Mouse (Mus musculus) lung, adult 2 months (tissue): Measurements from ENCODE around the gene Cenpn. TPM values are rescaled to one million over a fixed set of nuclear protein-coding genes. Genes with fewer than 3 reads are reported as not detected.

ENCODE experiments used
- DNase-seq: peaks from one replicate; pipeline ENCODE4 v3.0.0; 2022
- H3K4me1 ChIP-seq: fragments of 200-500 bp; 2 replicates; pipeline ENCODE4 v1.6.1; 2011; ENCODE audit warnings: low read length; ENCODE audit not compliant: control insufficient read depth, insufficient read depth
- H3K4me3 ChIP-seq: fragments of 200-500 bp; replicated peaks from 2 replicates; pipeline ENCODE3; 2011; ENCODE audit warnings: low read depth, mild to moderate bottlenecking, control low read depth, low read length; ENCODE audit errors: extremely low read depth
- CTCF ChIP-seq: fragments of 200-500 bp; IDR thresholded peaks from 2 replicates; pipeline ENCODE4 v1.5.1; 2011; ENCODE audit warnings: mild to moderate bottlenecking, low read length, control low read depth; ENCODE audit not compliant: insufficient read depth
- POLR2A ChIP-seq: fragments of 200-500 bp; IDR thresholded peaks from 2 replicates; pipeline ENCODE4 v1.6.1; 2011; ENCODE audit warnings: low read depth, mild to moderate bottlenecking, control low read depth, low read length, borderline replicate concordance; ENCODE audit errors: extremely low read depth
- WGBS: fragments of 180-500 bp; shearing (Covaris S2); methylation state at CpG from one replicate; pipeline ENCODE4 v1.1.7; 2018; 5-methylcytosine and 5-hydroxymethylcytosine counted together
- polyA plus RNA-seq: library from polyadenylated mRNA; depleted of rRNA; stranded (reverse); fragments of >200 nt; gene quantifications from 2 replicates; pipeline ENCODE4 v1.2.3, GENCODE M21; 2012

Gene Cenpn
- polyA plus RNA-seq, 1 experiment = 1.2 TPM

DNA sequence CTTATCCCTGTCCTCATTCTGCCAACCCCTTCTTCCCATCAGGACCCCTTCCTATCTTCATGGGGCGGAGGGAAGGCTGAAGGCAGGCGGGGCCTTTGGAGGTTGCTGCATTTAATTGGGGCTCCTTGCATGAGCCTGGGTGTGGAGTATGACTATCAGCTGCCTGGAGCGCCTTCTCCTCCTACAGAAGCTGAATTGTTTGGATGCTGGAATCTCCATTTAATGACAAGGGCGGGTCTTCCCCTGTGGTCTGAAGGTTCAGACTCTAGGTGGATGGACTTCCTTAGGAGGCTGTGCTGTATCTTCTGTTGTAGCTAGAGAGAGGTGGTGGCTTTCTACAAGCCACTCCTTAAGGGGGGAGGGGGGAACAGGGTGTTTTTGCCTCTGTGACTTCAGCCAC is 13.4 kb downstream of the Cenpn start:
- DNase-seq = no peak
- Histone ChIP-seq H3K4me1 (no peaks in the 10 kb centered on the region), H3K4me3 (no peak overlapping the region)
- WGBS = 95% methylated on average over 4 of the region's 4 CpGs
- TF ChIP-seq CTCF = no peak
- no peak for TF ChIP-seq POLR2A

DNA sequence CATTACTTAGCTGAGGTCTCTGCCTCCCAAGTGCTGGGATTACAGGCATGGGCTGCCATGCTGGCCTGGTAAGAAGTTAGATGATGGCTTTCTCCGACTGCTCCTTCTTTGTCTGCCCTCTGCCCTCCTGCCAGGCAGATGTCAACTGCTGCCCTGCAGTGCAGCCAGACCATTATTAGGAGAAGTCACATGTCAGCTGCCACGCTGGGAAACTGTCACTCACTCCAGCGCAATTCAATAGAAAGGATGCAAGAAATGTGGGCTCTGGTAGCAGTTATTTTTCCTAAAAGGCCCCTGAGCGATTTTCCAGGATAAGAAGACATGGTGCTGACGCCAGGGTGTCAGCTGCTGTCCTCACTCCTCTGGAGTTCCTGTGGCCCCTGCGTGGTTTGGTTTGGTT is 14.0 kb downstream of the Cenpn start:
- WGBS = 90% methylated on average over 6 of the region's 6 CpGs
- TF ChIP-seq CTCF (no peak), POLR2A (no peak)
- H3K4me3 ChIP-seq = no peak overlapping the region
- no peak for DNase-seq
- H3K4me1 ChIP-seq = no peaks in the 10 kb centered on the region

DNA sequence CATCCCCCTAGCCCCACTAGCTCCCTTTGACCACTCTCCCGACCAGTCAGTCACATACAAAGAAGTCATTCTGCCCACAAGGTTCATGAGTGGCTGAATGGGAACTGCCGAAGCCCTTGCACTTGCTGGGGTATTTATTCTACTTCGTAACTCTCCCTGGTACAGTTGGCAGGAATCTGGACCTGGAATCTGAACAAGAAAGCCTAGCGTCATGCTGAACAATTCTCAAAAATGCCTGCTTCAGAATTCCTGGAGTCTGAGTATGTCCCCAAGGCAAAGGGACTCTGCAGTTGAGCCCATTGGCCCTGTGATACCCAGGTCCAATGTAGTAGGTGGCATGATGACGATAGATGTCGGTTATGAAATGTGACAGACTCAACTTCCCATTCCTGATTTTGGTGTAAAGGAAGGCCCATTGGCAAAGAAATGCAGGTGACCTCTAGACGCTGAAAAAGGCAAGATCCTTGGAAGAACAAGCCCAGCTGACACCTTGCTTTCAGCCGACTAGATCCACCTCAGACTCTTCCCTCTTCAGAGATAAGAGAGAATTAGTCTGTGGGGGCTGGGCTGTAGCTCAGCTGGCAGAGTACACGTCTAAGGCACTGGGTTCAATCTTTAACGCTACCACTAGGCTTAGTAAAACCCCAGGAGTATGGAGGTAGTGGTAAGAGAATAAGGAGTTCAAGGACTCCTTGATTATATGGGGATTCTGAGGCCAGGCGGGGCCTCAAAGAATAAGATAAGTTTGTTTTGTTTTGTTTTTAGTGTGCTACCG is 20.9 kb downstream of the Cenpn start:
- DNase-seq = no peak
- no peaks in the 10 kb centered on the region for H3K4me1 ChIP-seq
- TF ChIP-seq POLR2A (no peak), CTCF (no peak)
- no peak overlapping the region for H3K4me3 ChIP-seq
- 62% methylated on average over 12 of the region's 12 CpGs for WGBS

DNA sequence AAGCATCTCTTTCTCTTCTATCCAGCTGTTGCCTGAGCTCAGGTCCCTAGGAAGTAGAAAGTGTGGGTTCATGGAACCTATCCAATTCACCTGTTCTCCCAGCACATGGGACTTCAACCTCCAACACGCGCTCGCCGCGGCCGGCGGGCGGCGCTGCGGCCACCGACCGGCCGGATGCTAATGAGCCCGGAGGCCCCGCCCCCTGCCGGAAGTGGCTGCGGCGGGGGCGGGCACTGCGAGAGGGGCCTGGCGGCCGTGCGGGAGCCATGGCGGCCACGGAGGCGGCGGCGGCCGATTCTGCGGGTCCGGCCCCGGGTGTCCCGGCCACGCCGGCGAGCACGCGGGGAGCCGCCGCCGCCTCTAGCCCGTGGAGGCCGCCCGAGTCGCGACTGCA is 21.6 kb downstream of the Cenpn start, which contains the start of gene Atmin:
Gene Atmin, plus strand, starts transcription at position 233 of the 394 bp plus-strand sequence.
- Histone ChIP-seq H3K4me3 (peak within 1 kb of the TSS; percentile 95), H3K4me1 (no peaks in the 10 kb centered on the region)
- TF ChIP-seq CTCF (peak; percentile 39), POLR2A (no peak)
- peak; percentile 76 for DNase-seq
- WGBS = under 1% methylated on average over 46 of the region's 46 CpGs

DNA sequence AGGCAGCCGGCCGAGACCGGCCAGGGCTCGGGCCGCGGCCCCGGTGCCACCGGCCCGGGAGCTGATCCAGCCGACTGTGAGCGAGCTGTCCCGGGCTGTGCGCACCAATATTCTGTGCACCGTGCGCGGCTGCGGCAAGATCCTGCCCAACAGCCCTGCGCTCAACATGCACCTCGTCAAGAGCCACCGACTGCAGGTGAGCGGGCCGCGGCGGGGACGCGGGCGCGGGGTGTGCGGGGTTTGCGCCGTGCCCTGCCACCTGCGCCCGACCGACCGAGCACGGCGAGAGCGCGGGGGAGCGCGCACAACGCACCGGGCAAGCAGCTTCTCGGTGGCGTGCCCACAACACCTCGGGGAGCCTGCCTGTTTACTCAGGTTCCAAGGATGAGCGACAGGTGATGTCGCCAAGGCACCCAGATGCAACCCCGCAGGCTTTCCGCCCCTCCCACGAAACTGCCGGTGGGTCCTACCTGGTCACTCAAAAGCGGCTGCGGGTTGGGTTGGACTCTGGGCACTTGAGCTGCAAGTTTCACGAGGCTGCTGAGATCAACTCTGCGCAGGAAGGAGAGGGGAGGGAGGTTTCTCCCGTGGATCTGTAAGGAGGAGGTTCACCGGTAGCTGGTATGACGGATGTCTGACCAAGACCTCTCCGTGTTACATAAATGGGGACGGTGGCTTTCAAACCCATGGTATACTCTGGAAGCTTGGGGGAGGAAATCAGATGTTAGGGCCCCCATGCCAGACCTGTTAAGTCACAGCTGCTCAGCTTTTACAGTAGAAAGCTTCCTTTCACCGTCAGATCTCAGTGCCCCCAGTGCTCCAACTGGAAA is 22.2 kb downstream of the Cenpn start:
- TF ChIP-seq CTCF = no peak
- no peak for TF ChIP-seq POLR2A
- H3K4me1 ChIP-seq = no peaks in the 10 kb centered on the region
- WGBS = 1% methylated on average over 61 of the region's 62 CpGs
- DNase-seq = peak; percentile 56
- H3K4me3 ChIP-seq = peak overlapping the region; percentile 95

DNA sequence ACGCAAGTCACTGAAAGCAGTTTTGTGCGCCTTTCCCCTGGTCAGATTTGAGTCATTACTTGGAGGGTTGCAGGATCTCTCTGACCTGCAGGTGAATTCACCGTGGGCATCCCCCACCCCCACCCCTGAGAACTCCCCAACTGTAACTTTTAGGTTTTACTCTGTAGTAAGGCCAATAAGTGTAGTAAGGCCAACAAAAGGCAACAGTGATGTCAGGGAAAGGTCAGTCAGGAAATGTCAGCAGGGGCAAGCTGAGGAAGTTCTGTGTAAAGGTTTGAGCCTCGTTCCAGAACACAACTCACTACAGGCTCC is 22.8 kb downstream of the Cenpn start:
- TF ChIP-seq POLR2A = no peak
- TF ChIP-seq CTCF = no peak
- H3K4me1 ChIP-seq = no peaks in the 10 kb centered on the region
- no peak for DNase-seq
- WGBS = 10% methylated on average over 4 of the region's 4 CpGs
- peak overlapping the region; percentile 31 for H3K4me3 ChIP-seq

DNA sequence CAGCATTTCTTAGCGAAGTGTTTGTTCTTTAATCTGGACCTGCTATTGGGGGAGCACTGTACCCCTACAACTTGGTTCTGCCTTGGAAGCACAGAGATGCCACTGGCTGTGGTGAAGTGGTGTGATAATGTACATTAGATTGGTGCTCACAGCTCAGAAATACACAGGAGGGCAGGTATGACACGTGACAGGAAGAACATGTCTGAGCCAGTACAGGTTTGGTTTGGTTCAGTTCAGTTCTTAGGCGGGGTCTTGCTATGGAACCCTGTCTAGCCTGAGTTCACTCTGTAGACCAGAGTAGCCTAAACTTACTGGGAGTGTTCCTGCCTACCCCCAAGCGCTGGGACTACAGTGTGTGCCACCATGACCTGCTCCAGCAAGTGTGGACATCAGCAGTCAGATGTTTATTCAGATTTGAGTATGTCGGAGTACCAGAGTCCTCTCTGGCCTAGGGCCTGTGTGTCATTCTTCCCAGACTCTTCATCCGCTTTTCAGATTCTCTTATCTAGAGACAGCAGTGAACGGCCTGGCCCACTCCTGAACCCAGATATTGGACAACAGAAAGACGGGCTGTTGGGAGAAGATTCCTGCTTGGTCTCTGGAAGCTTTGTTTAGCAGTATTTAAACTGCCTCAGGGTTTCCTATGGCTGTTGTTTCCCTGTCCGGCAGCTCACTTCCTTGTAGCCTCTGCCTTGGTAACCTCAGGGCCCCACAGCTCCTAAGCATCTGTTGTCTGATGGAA is 23.8 kb downstream of the Cenpn start:
- Histone ChIP-seq H3K4me1 (no peaks in the 10 kb centered on the region), H3K4me3 (no peak overlapping the region)
- no peak for TF ChIP-seq POLR2A
- TF ChIP-seq CTCF = no peak
- WGBS = 72% methylated on average over 9 of the region's 9 CpGs
- DNase-seq = no peak

DNA sequence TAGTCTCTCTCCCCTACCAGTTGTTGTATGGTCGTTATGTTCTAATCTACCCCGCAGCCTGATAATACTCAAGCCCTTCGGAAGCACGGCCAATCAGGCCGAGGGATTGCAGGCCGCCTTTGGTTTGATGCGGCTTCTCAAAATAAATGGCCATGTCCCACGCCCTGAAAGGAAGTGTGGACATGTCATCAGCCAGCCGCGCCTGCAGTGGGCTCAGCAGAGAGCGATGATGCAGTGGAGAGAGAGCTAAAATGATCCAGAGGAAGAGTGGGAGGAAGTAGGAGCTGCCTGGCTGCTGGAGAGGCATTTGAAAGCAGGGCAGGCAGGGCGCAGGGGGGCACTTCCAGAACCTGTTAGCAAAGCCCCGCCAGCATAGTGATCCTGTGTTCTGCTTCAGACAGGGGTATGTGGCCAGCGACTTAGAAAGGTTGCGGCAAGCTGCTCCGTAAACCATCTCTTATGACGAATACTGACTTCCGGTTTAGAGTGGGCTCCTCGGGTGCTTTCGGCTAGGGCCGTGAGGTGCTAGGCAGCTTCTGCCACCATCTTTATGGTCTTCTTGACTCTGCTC is 24.8 kb downstream of the Cenpn start:
- no peak for TF ChIP-seq POLR2A
- no peak for TF ChIP-seq CTCF
- Histone ChIP-seq H3K4me1 (peaks cover 1% of the 10 kb centered on the region; the same call in 1 of the 2 replicates), H3K4me3 (peak overlapping the region; percentile 38)
- DNase-seq = no peak
- 47% methylated on average over 21 of the region's 21 CpGs for WGBS

DNA sequence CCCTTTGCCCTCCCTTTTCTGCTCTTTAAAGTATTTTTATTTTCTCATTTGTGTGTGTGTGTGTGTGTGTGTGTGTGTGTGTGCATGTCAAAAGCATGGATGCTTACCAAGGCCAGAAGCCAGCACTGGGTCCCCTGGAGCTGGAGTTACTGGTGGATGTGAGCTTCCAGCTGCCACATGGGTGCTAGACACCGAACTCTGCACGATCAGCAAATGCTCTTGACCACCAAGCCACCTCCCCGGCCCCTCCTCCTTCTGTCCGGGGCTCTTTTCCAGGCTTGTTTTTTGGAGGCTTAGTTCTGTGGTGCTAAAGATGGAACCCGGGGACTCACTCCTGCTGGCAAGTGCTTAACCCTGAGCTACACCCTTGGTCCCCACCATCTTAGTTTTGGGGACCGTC is 25.3 kb downstream of the Cenpn start:
- H3K4me1 ChIP-seq = peaks cover 4% of the 10 kb centered on the region; the same call in 1 of the 2 replicates
- TF ChIP-seq CTCF (no peak), POLR2A (no peak)
- WGBS = 53% methylated on average over 6 of the region's 6 CpGs
- H3K4me3 ChIP-seq = no peak overlapping the region
- DNase-seq = no peak
